Mouse (Mus musculus): ENCODE measurements around the gene Pcgf5. TPM values are rescaled to one million over a fixed set of nuclear protein-coding genes. Genes with fewer than 3 reads are reported as not detected.
"Not testable (repeated sequence)": the region's sequence is repeated elsewhere in the genome, so short reads cannot be mapped to it uniquely, and the experiment has no call there.

Pcgf5 gene
- polyA plus RNA-seq, 1 experiment from 2014 or later: 11.3 TPM

GRCm38 (mm10) chr19:36408352-36409100 is 60.4 kb downstream of the Pcgf5 start:
- Histone ChIP-seq H3K9me3 (replicated peaks) (no peaks in the 10 kb centered on the region), H3K27me3 (ENCODE audit: low read depth, poor library complexity, severe bottlenecking) (peaks cover 39% of the 10 kb centered on the region), H3K4me1 (peaks cover 12% of the 10 kb centered on the region; the same call in 1 of the 2 replicates), H3K36me3 (no peaks in the 10 kb centered on the region), H3K4me3 (peak overlapping the region; percentile 74; the same call in 1 of the 2 replicates), H3K27ac (replicated peaks) (no peak overlapping the region)
- 73% methylated on average over 10 of the region's 10 CpGs for WGBS
- DNase-seq (ENCODE audit: low spot score): no peak

GRCm38 (mm10) chr19:36409280-36409860 is 61.3 kb downstream of the Pcgf5 start:
- no peaks in the 10 kb centered on the region for H3K9me3 ChIP-seq (replicated peaks)
- 0% methylated on average over 29 of the region's 53 CpGs for WGBS
- H3K27me3 ChIP-seq (ENCODE audit: low read depth, poor library complexity, severe bottlenecking): peaks cover 39% of the 10 kb centered on the region
- H3K4me3 ChIP-seq: peak overlapping the region; percentile 74
- H3K36me3 ChIP-seq: no peaks in the 10 kb centered on the region
- H3K27ac ChIP-seq (replicated peaks): peak overlapping the region; percentile 85
- peak; percentile 92 for DNase-seq (ENCODE audit: low spot score)
- peaks cover 12% of the 10 kb centered on the region; the same call in 1 of the 2 replicates for H3K4me1 ChIP-seq

- Histone ChIP-seq H3K4me1 (peaks cover 12% of the 10 kb centered on the region; the same call in 1 of the 2 replicates), H3K9me3 (replicated peaks) (no peaks in the 10 kb centered on the region), H3K27me3 (ENCODE audit: low read depth, poor library complexity, severe bottlenecking) (peaks cover 39% of the 10 kb centered on the region), H3K36me3 (no peaks in the 10 kb centered on the region), H3K27ac (replicated peaks) (peak overlapping the region; percentile 85), H3K4me3 (peak overlapping the region; percentile 74)
- peak; percentile 54 for DNase-seq (ENCODE audit: low spot score)
- WGBS: 1% methylated on average over 82 of the region's 82 CpGs
Measured at GRCm38 (mm10) chr19:36409861-36410392, 61.8 kb downstream of the Pcgf5 start.

- H3K9me3 ChIP-seq (replicated peaks): no peaks in the 10 kb centered on the region
- H3K36me3 ChIP-seq: no peaks in the 10 kb centered on the region
- DNase-seq (ENCODE audit: low spot score): no peak
Measured at GRCm38 (mm10) chr19:36419885-36420284, 71.8 kb downstream of the Pcgf5 start.

GRCm38 (mm10) chr19:36427195-36427876 is 79.2 kb downstream of the Pcgf5 start:
- no peak overlapping the region for H3K4me3 ChIP-seq
- no peaks in the 10 kb centered on the region for H3K9me3 ChIP-seq (replicated peaks)
- no peak overlapping the region for H3K27ac ChIP-seq (replicated peaks)
- H3K27me3 ChIP-seq (ENCODE audit: low read depth, poor library complexity, severe bottlenecking): no peaks in the 10 kb centered on the region
- no peak for DNase-seq (ENCODE audit: low spot score)
- H3K4me1 ChIP-seq: no peaks in the 10 kb centered on the region
- 92% methylated on average over 7 of the region's 7 CpGs for WGBS
- H3K36me3 ChIP-seq: no peaks in the 10 kb centered on the region

More at GRCm38 (mm10) chr19:36419885-36420284, 71.8 kb downstream of the Pcgf5 start:
- no peak overlapping the region for H3K27ac ChIP-seq (replicated peaks)
- H3K27me3 ChIP-seq (ENCODE audit: low read depth, poor library complexity, severe bottlenecking): no peaks in the 10 kb centered on the region
- no peaks in the 10 kb centered on the region for H3K4me1 ChIP-seq
- no peak overlapping the region for H3K4me3 ChIP-seq

GRCm38 (mm10) chr19:36428116-36428515 is 80.0 kb downstream of the Pcgf5 start:
- no peaks in the 10 kb centered on the region for H3K27me3 ChIP-seq (ENCODE audit: low read depth, poor library complexity, severe bottlenecking)
- H3K4me1 ChIP-seq: no peaks in the 10 kb centered on the region
- no peaks in the 10 kb centered on the region for H3K9me3 ChIP-seq (replicated peaks)
- no peak for DNase-seq (ENCODE audit: low spot score)
- H3K36me3 ChIP-seq: no peaks in the 10 kb centered on the region
- no peak overlapping the region for H3K4me3 ChIP-seq
- no peak overlapping the region for H3K27ac ChIP-seq (replicated peaks)
- 95% methylated on average over 4 of the region's 4 CpGs for WGBS

- no peaks in the 10 kb centered on the region for H3K4me1 ChIP-seq
- no peaks in the 10 kb centered on the region for H3K27me3 ChIP-seq (ENCODE audit: low read depth, poor library complexity, severe bottlenecking)
- H3K36me3 ChIP-seq: no peaks in the 10 kb centered on the region
- no peaks in the 10 kb centered on the region for H3K9me3 ChIP-seq (replicated peaks)
- H3K4me3 ChIP-seq: no peak overlapping the region
- H3K27ac ChIP-seq (replicated peaks): no peak overlapping the region
- WGBS: 93% methylated on average over 1 of the region's 1 CpGs
- no peak for DNase-seq (ENCODE audit: low spot score)
Measured at GRCm38 (mm10) chr19:36429354-36429753, 81.2 kb downstream of the Pcgf5 start.

GRCm38 (mm10) chr19:36433161-36433560 is 85.1 kb downstream of the Pcgf5 start:
- WGBS: 91% methylated on average over 3 of the region's 3 CpGs
- no peak overlapping the region for H3K27ac ChIP-seq (replicated peaks)
- DNase-seq (ENCODE audit: low spot score): no peak
- H3K4me1 ChIP-seq: no peaks in the 10 kb centered on the region
- no peaks in the 10 kb centered on the region for H3K27me3 ChIP-seq (ENCODE audit: low read depth, poor library complexity, severe bottlenecking)
- no peaks in the 10 kb centered on the region for H3K9me3 ChIP-seq (replicated peaks)
- no peaks in the 10 kb centered on the region for H3K36me3 ChIP-seq
- H3K4me3 ChIP-seq: no peak overlapping the region

- 58% methylated on average over 9 of the region's 9 CpGs for WGBS
Measured at GRCm38 (mm10) chr19:36439894-36440714, 92.0 kb downstream of the Pcgf5 start.

GRCm38 (mm10) chr19:36450997-36451608 is 103.0 kb downstream of the Pcgf5 start:
- no peak for DNase-seq (ENCODE audit: low spot score)
- H3K9me3 ChIP-seq (replicated peaks): no peaks in the 10 kb centered on the region
- WGBS: 90% methylated on average over 3 of the region's 3 CpGs
- no peaks in the 10 kb centered on the region for H3K27me3 ChIP-seq (ENCODE audit: low read depth, poor library complexity, severe bottlenecking)
- H3K4me1 ChIP-seq: peaks cover 6% of the 10 kb centered on the region; the same call in 1 of the 2 replicates
- H3K27ac ChIP-seq (replicated peaks): no peak overlapping the region
- H3K36me3 ChIP-seq: no peaks in the 10 kb centered on the region
- H3K4me3 ChIP-seq: no peak overlapping the region

More at GRCm38 (mm10) chr19:36439894-36440714, 92.0 kb downstream of the Pcgf5 start:
- peak; percentile 31 for DNase-seq (ENCODE audit: low spot score)
- Histone ChIP-seq H3K27ac (replicated peaks) (no peak overlapping the region), H3K36me3 (no peaks in the 10 kb centered on the region), H3K4me1 (no peaks in the 10 kb centered on the region), H3K4me3 (no peak overlapping the region), H3K9me3 (replicated peaks) (no peaks in the 10 kb centered on the region), H3K27me3 (ENCODE audit: low read depth, poor library complexity, severe bottlenecking) (no peaks in the 10 kb centered on the region)

GRCm38 (mm10) chr19:36451731-36452130 is 103.6 kb downstream of the Pcgf5 start:
- Histone ChIP-seq H3K27me3 (ENCODE audit: low read depth, poor library complexity, severe bottlenecking) (no peaks in the 10 kb centered on the region), H3K9me3 (replicated peaks) (no peaks in the 10 kb centered on the region)
- WGBS: 70% methylated on average over 5 of the region's 5 CpGs

GRCm38 (mm10) chr19:36452210-36452609 is 104.1 kb downstream of the Pcgf5 start:
- H3K4me3 ChIP-seq; H3K27me3 ChIP-seq (ENCODE audit: low read depth, poor library complexity, severe bottlenecking); H3K9me3 ChIP-seq (replicated peaks); H3K27ac ChIP-seq (replicated peaks); H3K36me3 ChIP-seq; DNase-seq (ENCODE audit: low spot score); H3K4me1 ChIP-seq: not testable (repeated sequence)
- 89% methylated on average over 3 of the region's 3 CpGs for WGBS

More at GRCm38 (mm10) chr19:36451731-36452130, 103.6 kb downstream of the Pcgf5 start:
- Histone ChIP-seq H3K36me3 (no peaks in the 10 kb centered on the region), H3K4me1 (peaks cover 6% of the 10 kb centered on the region; the same call in 1 of the 2 replicates), H3K27ac (replicated peaks) (no peak overlapping the region), H3K4me3 (no peak overlapping the region)
- no peak for DNase-seq (ENCODE audit: low spot score)
